Mouse (Mus musculus): ENCODE results near the gene Mrpl47. TPM values are rescaled to one million over a fixed set of nuclear protein-coding genes. Genes with fewer than 3 reads are reported as not detected.
"Not testable (repeated sequence)": the region's sequence is repeated elsewhere in the genome, so short reads cannot be mapped to it uniquely, and the experiment has no call there.

Gene Mrpl47
- 10 to 100 TPM; 18.0 to 18.4 TPM for total RNA-seq (2021)
- long read RNA-seq, transcript Mrpl47-201 (7 exons, 3,364 nt), result major isoform, 12 of 16 reads
- long read RNA-seq, partial matches to known transcripts, result 3 of 16 reads
- long read RNA-seq, other reads (novel, unspliced or antisense), result 1 of 16 reads

GRCm38 (mm10) chr3:32737172-32737655, at the start of gene Mrpl47:
TSS of gene Mrpl47 (minus strand) at chr3:32737605.
- no peak for DNase-seq (ENCODE audit: low spot score in 2 of 2)

GRCm38 (mm10) chr3:32770781-32771180, 33.4 kb upstream of the Mrpl47 start:
- no peak for DNase-seq (ENCODE audit: low spot score in 2 of 2)

DNA sequence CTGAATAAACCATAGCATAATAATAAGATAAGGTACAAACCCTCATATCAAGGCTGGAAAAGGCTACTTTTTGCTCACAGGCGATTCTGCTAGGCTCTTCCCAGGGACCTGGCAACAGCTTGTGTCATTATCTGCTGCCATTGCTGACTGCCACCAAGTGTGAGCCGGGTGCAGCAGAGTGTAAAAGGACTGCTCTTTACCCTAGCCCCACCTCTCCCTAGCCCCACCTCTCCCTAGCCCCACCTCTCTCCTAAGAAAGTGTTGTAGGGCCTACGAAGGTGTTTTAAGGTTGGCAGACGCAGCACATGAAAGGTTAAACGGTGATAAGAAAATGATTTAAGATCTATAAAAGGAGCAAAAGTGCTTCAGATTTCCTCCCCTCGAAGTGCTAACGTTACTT, 26.5 kb upstream of the Mrpl47 start:
- no peak for DNase-seq (ENCODE audit: low spot score in 2 of 2)

GRCm38 (mm10) chr3:32762962-32763361, 25.6 kb upstream of the Mrpl47 start:
- no peak for DNase-seq (ENCODE audit: low spot score in 2 of 2)

DNA sequence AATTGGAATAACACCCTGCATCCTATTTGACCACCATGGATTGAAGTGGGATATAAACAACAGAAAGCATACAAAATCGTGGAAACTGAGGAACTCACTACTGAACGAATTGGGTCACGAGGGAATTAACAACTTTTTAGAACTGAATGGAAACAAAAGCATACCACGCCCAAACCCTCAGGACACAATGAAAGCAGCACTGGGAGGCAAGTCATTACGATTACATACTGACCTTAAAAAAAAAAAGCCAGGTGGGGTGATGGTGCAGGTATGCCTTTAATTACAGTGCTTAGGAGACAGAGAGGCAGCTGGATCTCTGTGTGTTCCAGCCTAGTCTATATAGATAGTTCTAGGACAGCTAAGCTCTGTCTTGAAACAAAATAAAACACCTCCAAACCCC, 21.8 kb upstream of the Mrpl47 start:
- DNase-seq (ENCODE audit: low spot score in 2 of 2), result no peak

GRCm38 (mm10) chr3:32754384-32754915, 17.0 kb upstream of the Mrpl47 start:
- DNase-seq (ENCODE audit: low spot score in 2 of 2), result no peak

DNA sequence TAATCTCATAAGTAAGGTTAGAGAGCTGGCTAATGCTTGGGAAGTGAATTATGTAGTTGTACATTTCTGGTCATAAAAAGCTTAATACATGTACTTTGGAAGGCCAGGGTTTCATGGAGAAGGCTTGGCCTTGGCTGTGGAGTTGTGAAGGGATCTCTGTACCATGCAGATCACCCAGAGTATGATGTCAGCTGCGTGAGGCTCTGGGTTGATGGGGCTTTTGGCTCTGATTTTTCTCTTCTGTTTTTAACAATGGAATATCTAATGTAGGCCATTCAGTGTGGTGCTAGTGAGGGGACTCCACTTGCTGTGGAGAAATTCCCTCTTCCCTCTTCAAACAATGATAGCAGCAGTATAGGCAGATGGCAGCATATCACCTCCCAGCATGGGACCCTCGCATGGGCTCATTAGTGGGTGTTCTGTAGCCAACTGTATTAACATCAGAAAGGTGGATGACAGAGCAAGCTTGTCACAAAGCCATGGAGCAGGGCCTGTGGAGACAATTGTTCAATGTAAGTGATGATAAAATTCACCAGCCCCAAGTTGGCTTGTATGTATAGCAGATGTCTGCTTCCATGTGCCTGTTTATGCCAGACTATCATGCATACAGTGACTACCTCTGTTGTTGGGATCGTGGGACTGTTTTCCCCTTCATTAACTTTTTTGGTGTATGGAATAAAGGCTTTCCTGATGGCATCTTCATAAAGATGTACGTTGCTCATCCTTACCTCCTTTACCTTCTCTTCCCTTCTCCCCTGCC, 12.6 kb upstream of the Mrpl47 start:
- DNase-seq (ENCODE audit: low spot score in 2 of 2), result no peak

GRCm38 (mm10) chr3:32748384-32748783, 11.0 kb upstream of the Mrpl47 start:
- DNase-seq (ENCODE audit: low spot score in 2 of 2), result peak; percentile 7 to 28

DNA sequence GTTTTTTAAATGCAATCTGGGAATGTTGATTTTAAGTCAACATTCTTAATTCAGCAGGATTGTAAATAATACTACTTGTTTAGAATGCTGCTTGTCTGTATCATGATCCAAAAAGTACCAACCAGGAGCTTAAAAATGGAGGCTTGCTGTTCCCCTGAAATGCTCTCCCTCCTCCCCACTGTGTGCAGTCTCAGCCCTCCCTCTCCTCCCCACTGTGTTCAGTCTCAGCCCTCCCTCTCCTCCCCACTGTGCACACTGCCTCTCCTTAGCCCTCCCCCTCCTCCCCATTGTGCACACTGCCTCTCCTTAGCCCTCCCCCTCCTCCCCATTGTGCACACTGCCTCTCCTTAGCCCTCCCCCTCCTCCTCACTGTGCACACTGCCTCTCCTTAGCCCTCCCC, 8.0 kb upstream of the Mrpl47 start:
- not testable (repeated sequence) for DNase-seq (ENCODE audit: low spot score in 2 of 2)

- no peak for DNase-seq (ENCODE audit: low spot score in 2 of 2)
Measured at GRCm38 (mm10) chr3:32745001-32745400, 7.6 kb upstream of the Mrpl47 start.

DNA sequence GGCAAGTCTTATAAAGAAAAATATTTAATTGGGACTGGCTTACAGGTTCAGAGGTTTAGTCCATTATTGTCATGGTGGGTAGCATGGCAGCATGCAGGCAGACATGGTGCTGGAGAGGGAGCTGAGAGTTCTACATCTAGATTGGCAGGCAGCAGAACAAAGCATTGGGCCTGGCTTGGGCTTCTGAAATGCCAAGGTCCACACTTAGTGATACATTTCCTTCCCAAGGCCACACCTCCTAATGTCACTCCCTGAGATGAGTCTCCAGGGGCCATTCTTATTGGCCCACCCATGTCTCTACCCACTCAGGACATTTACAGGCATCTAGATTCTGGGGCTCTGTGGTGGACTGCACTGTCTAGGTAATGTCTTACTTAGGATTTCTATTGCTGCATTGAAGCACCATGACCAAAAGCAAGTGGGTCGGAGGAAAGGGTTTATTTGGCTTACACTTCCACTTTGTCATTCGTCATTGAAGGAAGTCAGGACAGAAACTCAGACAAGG, 4.9 kb upstream of the Mrpl47 start:
- no peak for DNase-seq (ENCODE audit: low spot score in 2 of 2)

DNA sequence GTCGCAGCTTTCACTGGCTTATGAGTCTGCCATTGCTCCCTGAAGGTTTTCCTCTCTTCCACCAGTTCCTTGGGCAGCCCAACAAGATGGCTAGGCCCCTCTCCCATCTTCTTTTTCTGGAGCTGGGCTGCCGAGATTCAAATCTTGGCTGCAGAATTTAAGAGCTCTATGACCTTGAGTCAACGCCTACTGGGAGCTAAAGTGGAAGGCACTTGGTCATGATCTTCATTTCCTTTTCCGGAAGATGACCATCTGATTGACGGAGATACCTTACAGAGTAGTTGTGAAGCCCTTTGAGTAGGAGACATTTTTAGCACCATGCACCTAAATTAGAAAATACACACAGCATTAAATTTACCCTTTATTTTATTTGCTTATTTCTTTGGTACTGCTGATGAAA, 1.1 kb upstream of the Mrpl47 start:
- DNase-seq (ENCODE audit: low spot score in 2 of 2), result no peak

DNA sequence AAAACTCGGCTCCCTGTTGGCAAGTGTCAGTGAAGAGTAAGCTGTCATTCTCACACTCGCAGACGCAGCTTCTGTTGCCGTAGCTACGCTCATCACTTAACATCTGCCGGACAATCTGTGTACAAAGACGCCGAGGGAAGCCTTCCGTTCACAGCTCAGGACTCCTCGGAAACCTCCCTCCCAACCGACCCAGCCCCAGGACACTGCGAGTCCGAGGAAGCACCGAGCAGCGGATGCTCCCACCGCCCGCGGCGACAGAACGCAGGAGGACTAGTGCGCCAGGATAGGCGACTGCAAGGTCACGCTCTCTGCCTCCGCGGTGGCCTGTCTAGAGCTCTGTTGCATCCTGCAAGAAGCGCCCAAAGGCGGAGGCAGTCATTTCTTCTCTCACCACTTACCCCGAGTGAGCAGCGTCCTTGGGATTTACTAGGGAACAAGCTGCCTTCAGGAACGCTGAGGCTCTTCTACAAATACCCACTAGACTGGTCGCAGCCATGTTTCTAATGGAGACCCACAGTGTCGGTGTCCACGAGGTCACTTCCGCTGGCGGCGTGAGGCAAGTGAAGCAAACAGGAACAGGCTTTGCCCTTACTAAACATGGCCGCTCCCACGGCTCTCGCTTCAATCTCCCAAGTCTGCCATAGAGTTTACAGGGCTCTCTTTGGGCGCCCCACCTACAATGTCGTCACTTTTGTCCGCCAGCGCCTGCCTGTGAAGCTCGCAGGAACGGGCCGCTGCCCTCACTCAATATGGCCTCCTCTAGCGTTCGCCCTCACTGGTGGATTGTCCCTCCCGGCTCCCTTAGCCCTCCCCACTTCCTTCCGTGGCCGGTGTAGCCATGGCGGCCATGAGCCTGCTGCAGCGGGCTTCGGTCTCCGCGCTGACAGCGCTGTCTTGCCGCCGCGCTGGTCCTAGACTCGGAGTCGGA, 897 bp downstream of the Mrpl47 start, which contains the start of gene Ndufb5:
Gene Ndufb5 (plus strand): TSS at position 747 of the 928 bp plus-strand sequence.
- DNase-seq (ENCODE audit: low spot score in 2 of 2), result peak; percentile 99 to 100

DNA sequence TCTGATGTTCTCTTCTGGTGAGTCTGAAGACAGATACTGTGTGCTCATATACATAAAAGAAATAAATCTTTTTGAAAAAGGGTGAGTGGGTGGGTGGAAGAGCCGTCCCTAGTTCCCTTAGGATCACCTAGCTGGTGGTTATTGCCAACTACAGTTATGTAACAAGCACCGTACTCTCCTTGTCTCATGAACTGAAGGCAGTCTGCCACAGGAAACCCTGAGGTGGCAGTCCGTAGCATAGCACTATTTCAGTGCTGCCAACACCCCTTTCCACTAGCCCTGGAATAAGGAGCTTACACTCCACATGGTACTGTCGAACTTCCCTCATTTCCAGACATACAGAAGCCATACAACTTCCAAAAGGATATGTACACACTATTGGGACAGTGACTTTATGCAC, 9.5 kb downstream of the Mrpl47 start:
- DNase-seq (ENCODE audit: low spot score in 2 of 2), result no peak

- no peak for DNase-seq (ENCODE audit: low spot score in 2 of 2)
Measured at GRCm38 (mm10) chr3:32725951-32726350, 11.5 kb downstream of the Mrpl47 start.

GRCm38 (mm10) chr3:32724191-32724590, 13.2 kb downstream of the Mrpl47 start:
- no peak for DNase-seq (ENCODE audit: low spot score in 2 of 2)

DNA sequence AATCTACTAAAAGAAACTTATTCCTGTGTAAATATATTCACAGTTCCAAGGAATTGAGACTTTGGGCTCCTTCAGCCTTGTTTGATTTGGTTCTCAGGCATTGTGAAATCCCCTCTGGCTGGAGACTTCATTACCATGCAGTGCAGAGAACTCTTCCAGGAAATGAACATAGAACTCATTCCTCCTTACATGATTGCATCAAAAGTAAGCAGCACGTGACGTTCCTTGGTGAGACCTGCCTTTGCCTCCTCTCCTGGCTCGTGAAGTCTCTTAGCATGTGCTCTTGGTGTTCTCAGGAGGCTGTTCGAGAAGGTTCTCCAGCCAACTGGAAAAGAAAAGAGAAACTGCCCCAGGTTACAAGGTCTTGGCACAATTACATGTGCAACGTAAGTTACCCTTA, 19.1 kb downstream of the Mrpl47 start:
- DNase-seq (ENCODE audit: low spot score in 2 of 2), result no peak

DNA sequence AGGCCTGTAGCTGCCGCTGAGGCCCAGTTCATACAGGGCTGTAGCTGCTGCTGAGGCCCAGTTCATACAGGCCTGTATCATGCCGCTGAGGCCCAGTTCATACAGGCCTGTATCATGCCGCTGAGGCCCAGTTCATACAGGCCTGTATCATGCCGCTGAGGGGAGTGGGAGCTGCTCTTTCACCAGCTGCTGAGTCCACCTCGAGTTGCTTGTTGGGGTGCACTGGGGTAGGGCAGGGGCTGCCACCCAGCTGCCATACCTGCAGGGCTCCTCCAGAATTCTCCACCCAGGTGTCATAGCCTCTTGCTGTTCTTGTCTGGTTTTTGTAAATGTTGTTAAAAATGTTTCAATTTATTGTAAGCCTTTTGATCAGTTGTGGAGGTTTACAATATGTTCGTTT, 20.0 kb downstream of the Mrpl47 start:
- DNase-seq (ENCODE audit: low spot score in 2 of 2), result not testable (repeated sequence)

DNA sequence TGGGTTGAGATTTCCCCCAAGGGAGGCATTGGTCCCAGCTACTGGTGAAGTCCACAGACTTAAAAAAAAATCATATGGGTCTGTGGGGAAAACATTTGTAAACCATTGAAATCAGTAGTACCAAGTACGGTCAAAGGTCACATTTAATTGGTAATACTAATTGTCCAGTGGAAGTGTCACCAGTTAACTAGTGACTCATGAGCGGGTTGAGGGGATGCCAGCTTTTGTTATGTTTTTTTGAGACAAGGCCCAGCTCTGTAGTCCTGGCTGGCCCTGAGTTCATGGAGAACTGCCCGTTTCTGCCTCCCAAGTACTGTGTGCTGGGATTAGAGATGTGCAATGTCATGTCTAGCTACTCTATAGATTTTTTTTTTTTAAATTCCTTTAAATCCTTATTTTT, 23.7 kb downstream of the Mrpl47 start:
- no peak for DNase-seq (ENCODE audit: low spot score in 2 of 2)

DNA sequence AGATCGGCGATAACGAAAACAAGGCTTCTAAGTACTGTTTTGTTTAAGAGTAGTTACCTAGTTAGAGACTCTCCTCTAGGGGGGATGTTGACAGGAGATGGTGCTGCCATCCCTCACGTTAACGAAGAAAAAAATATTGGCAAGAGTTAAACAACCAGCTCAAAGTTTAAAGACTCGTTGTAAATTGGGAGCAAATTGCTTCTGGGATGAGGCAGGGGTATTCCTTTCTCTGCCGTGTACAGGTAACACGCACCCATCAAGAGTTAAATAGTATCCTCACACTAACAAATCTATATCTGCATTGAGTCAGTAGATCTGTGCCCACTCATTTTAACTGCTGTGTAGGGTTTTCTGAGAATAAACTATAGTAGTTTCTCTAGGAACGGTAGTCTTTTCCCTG, 28.0 kb downstream of the Mrpl47 start:
- DNase-seq (ENCODE audit: low spot score in 2 of 2), result no peak
